Mouse (Mus musculus): Measurements from ENCODE around the gene Paqr9. TPM values are rescaled to one million over a fixed set of nuclear protein-coding genes. Genes with fewer than 3 reads are reported as not detected.
A peak's percentile ranks its signal among the peaks of the same experiment; 100 is the strongest.

Gene Paqr9
- polyA plus RNA-seq, 1 experiment, result 33.3 TPM

DNA sequence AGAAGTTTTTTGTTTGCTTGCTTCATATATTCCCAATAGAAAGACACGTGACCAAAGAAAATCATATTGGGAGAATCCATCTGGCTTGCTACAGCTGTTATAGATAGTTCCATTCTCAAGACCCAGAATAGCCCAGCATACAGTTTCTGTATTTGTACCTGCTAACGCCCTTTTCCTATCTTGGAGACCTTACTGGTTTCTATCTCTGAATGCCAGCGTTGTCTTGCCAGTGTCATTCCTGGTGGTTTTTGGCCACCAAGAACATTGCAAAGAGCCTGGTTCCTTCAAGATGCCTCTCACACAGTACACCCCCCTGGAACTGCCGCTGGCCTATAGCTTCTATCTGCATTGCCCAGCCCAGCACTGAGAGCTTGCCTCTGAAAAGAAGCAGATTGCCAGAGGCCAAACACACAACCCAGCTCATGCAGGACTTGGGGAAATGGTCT lies 3.4 kb upstream of the Paqr9 start:
- TF ChIP-seq POLR2A (IDR thresholded peaks at IDR 0.05; ENCODE audit: low read depth, low read length) (no peak), CTCF (conservative IDR thresholded peaks at IDR 0.05; ENCODE audit: insufficient read depth, insufficient read length, low read depth, low read length) (no peak)
- no peak overlapping the region for H3K27ac ChIP-seq (ENCODE audit: insufficient read depth, low read depth, low read length)
- H3K27me3 ChIP-seq (replicated peaks; ENCODE audit: control insufficient read depth, insufficient read depth, low read length), result no peaks in the 10 kb centered on the region
- no peak overlapping the region for H3K4me3 ChIP-seq (ENCODE audit: insufficient read depth, low read depth, low read length)
- WGBS, result 93% methylated on average over 4 of the region's 4 CpGs
- no peak for DNase-seq
- H3K4me1 ChIP-seq (ENCODE audit: control insufficient read depth, insufficient read depth, low read length), result peaks cover 21% of the 10 kb centered on the region
- H3K36me3 ChIP-seq (ENCODE audit: control insufficient read depth, insufficient read depth, low read length), result no peaks in the 10 kb centered on the region

DNA sequence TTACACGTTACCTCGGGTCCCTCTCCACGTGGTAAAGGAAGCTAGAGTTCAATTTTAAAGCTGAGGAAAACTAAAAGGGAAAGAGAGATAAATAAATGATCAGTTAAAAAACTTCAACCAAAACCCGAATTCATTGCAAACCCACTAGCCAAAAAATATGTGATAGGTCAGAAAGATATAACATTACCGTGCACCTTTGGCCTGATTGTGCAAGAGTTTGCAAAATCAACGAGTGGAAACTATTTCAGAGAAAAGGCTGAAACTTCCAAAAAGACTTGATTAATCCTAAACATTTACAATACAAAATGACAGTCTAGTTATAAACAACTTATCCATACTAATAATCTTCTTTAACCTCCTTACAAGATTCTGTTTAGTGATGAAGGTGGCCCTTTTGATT lies 1.7 kb upstream of the Paqr9 start:
- H3K27me3 ChIP-seq (replicated peaks; ENCODE audit: control insufficient read depth, insufficient read depth, low read length), result no peaks in the 10 kb centered on the region
- no peak overlapping the region for H3K4me3 ChIP-seq (ENCODE audit: insufficient read depth, low read depth, low read length)
- peaks cover 20% of the 10 kb centered on the region for H3K4me1 ChIP-seq (ENCODE audit: control insufficient read depth, insufficient read depth, low read length)
- H3K36me3 ChIP-seq (ENCODE audit: control insufficient read depth, insufficient read depth, low read length), result no peaks in the 10 kb centered on the region
- TF ChIP-seq POLR2A (IDR thresholded peaks at IDR 0.05; ENCODE audit: low read depth, low read length), result no peak
- TF ChIP-seq CTCF (conservative IDR thresholded peaks at IDR 0.05; ENCODE audit: insufficient read depth, insufficient read length, low read depth, low read length), result no peak
- no peak for DNase-seq
- 64% methylated on average over 6 of the region's 6 CpGs for WGBS
- H3K27ac ChIP-seq (ENCODE audit: insufficient read depth, low read depth, low read length), result no peak overlapping the region

DNA sequence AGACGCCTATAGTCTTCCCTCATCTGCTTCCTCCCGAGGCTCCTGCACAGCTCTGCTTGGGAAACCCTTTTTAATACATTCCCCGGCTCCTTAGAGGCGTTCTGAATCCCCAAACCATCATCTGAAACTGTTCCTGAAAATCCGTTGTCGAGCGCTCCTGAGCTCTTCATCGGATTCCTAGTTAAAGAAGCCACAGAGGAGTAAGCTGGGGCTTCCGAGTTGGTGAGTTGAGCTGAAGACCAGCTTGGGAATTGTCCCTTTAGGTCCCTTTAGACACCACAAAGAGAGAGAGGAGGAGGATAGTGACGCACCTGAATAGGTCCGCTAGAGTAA lies 765 bp upstream of the Paqr9 start:
- H3K27me3 ChIP-seq (replicated peaks; ENCODE audit: control insufficient read depth, insufficient read depth, low read length), result no peaks in the 10 kb centered on the region
- H3K27ac ChIP-seq (ENCODE audit: insufficient read depth, low read depth, low read length), result no peak overlapping the region; the same call in 1 of the 2 replicates
- WGBS, result 15% methylated on average over 11 of the region's 11 CpGs

DNA sequence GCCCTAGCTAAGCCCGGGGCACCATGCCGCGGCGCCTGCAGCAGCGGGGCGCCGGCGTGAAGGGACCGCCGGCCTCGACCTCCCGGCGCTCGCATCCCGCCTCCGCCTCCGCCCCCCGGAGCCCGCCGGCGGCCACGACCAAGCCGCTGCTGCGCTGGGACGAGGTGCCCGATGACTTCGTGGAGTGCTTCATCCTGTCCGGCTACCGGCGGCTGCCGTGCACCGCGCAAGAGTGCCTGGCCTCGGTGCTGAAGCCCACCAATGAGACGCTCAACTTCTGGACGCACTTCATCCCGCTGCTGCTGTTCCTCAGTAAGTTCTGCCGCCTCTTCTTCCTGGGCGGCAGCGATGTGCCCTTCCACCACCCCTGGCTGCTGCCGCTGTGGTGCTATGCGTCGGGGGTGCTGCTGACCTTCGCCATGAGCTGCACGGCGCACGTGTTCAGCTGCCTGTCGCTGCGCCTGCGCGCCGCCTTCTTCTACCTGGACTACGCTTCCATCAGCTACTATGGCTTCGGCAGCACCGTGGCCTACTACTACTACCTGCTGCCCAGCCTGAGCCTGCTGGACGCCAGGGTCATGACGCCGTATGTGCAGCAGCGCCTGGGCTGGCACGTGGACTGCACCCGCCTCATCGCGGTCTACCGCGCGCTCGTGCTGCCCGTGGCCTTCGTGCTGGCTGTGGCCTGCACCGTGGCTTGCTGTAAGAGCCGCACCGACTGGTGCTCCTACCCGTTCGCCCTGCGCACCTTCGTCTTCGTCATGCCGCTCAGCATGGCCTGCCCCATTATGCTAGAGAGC lies 679 bp downstream of the Paqr9 start:
- 10% methylated on average over 78 of the region's 78 CpGs for WGBS
- H3K27me3 ChIP-seq (replicated peaks; ENCODE audit: control insufficient read depth, insufficient read depth, low read length), result no peaks in the 10 kb centered on the region
- H3K4me1 ChIP-seq (ENCODE audit: control insufficient read depth, insufficient read depth, low read length), result peaks cover 4% of the 10 kb centered on the region; the same call in 1 of the 2 replicates
- H3K4me3 ChIP-seq (ENCODE audit: insufficient read depth, low read depth, low read length), result peak overlapping the region; percentile 35
- DNase-seq, result peak; percentile 81
- no peaks in the 10 kb centered on the region for H3K36me3 ChIP-seq (ENCODE audit: control insufficient read depth, insufficient read depth, low read length)
- H3K27ac ChIP-seq (ENCODE audit: insufficient read depth, low read depth, low read length), result peak overlapping the region; percentile 7; the same call in 1 of the 2 replicates
- no peak for TF ChIP-seq CTCF (conservative IDR thresholded peaks at IDR 0.05; ENCODE audit: insufficient read depth, insufficient read length, low read depth, low read length)
- TF ChIP-seq POLR2A (IDR thresholded peaks at IDR 0.05; ENCODE audit: low read depth, low read length), result no peak

More for the DNA sequence above, 765 bp upstream of the Paqr9 start:
- peak overlapping the region; percentile 35 for H3K4me3 ChIP-seq (ENCODE audit: insufficient read depth, low read depth, low read length)
- H3K36me3 ChIP-seq (ENCODE audit: control insufficient read depth, insufficient read depth, low read length), result no peaks in the 10 kb centered on the region
- peaks cover 11% of the 10 kb centered on the region for H3K4me1 ChIP-seq (ENCODE audit: control insufficient read depth, insufficient read depth, low read length)
- no peak for DNase-seq
- TF ChIP-seq POLR2A (IDR thresholded peaks at IDR 0.05; ENCODE audit: low read depth, low read length) (no peak), CTCF (conservative IDR thresholded peaks at IDR 0.05; ENCODE audit: insufficient read depth, insufficient read length, low read depth, low read length) (no peak)

DNA sequence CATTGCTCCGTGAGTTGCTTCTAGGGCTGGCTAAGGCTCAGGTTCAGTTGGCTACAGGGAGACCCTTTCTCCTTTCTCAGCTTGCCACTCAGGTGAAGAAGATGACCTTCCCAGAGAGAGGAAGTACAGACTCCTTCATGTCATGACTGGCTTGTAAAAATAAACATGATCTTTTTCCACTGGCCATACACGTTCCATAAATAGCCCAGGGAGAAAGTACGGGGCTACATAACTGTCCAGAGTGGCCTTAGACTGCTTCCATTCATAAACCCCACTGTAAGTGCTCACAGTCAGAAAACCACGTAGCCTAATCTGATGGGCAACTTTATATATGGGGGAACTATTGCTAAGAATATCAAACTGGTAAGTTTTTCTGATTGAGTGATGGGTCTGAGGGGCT lies 4.6 kb downstream of the Paqr9 start:
- no peak for DNase-seq
- H3K36me3 ChIP-seq (ENCODE audit: control insufficient read depth, insufficient read depth, low read length), result no peaks in the 10 kb centered on the region
- H3K27ac ChIP-seq (ENCODE audit: insufficient read depth, low read depth, low read length), result no peak overlapping the region
- 59% methylated on average over 4 of the region's 4 CpGs for WGBS
- no peak for TF ChIP-seq POLR2A (IDR thresholded peaks at IDR 0.05; ENCODE audit: low read depth, low read length)
- TF ChIP-seq CTCF (conservative IDR thresholded peaks at IDR 0.05; ENCODE audit: insufficient read depth, insufficient read length, low read depth, low read length), result no peak
- peaks cover 4% of the 10 kb centered on the region; the same call in 1 of the 2 replicates for H3K4me1 ChIP-seq (ENCODE audit: control insufficient read depth, insufficient read depth, low read length)
- H3K27me3 ChIP-seq (replicated peaks; ENCODE audit: control insufficient read depth, insufficient read depth, low read length), result no peaks in the 10 kb centered on the region
- no peak overlapping the region for H3K4me3 ChIP-seq (ENCODE audit: insufficient read depth, low read depth, low read length)

DNA sequence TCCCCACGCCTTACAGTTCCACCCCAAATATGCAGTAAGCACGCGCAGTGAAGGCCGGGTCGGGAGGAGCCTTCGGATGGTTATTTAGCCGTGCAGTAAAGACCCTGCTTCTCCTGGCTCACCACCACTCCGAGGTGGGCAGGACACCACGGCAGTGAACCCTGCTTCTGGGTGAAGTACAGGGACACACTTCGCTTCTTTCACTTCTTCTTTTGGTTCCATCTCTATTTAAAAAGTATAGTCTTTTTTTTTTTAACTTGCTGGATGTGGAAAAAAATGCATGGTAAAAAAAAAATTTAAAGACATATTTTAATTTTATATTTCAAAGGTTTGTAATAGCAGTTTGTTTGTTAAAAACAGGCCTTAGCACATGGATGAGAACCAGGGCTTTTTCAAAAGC lies 6.9 kb downstream of the Paqr9 start:
- WGBS, result 86% methylated on average over 10 of the region's 10 CpGs
- no peaks in the 10 kb centered on the region for H3K27me3 ChIP-seq (replicated peaks; ENCODE audit: control insufficient read depth, insufficient read depth, low read length)
- no peak for TF ChIP-seq CTCF (conservative IDR thresholded peaks at IDR 0.05; ENCODE audit: insufficient read depth, insufficient read length, low read depth, low read length)
- TF ChIP-seq POLR2A (IDR thresholded peaks at IDR 0.05; ENCODE audit: low read depth, low read length), result no peak
- H3K4me1 ChIP-seq (ENCODE audit: control insufficient read depth, insufficient read depth, low read length), result no peaks in the 10 kb centered on the region
- no peak overlapping the region for H3K27ac ChIP-seq (ENCODE audit: insufficient read depth, low read depth, low read length)
- DNase-seq, result no peak
- H3K36me3 ChIP-seq (ENCODE audit: control insufficient read depth, insufficient read depth, low read length), result no peaks in the 10 kb centered on the region
- H3K4me3 ChIP-seq (ENCODE audit: insufficient read depth, low read depth, low read length), result no peak overlapping the region

DNA sequence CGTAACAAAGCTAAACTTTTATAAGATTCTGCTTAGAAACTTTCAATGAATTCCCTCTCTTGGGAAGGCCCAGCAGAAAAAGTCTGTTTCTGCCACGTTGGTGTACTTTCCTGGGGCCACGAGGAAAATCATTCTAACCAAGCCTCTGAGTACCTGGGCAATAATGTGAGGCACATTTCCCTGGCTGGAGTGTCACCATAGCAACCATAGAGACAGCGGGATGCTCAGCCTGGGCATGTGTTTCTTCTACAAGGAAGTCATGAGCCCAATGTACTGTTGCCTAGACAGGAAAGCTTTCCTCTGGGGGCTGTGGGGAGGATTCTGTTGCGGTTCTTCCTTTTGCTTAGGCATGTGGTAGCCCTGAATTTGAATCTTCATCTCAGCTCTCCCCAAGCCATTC lies 7.5 kb downstream of the Paqr9 start:
- TF ChIP-seq POLR2A (IDR thresholded peaks at IDR 0.05; ENCODE audit: low read depth, low read length) (no peak), CTCF (conservative IDR thresholded peaks at IDR 0.05; ENCODE audit: insufficient read depth, insufficient read length, low read depth, low read length) (no peak)
- H3K4me1 ChIP-seq (ENCODE audit: control insufficient read depth, insufficient read depth, low read length), result no peaks in the 10 kb centered on the region; the same call in 1 of the 2 replicates
- no peak overlapping the region for H3K4me3 ChIP-seq (ENCODE audit: insufficient read depth, low read depth, low read length)
- no peaks in the 10 kb centered on the region for H3K36me3 ChIP-seq (ENCODE audit: control insufficient read depth, insufficient read depth, low read length)
- WGBS, result 70% methylated on average over 5 of the region's 5 CpGs
- no peak overlapping the region for H3K27ac ChIP-seq (ENCODE audit: insufficient read depth, low read depth, low read length)
- no peaks in the 10 kb centered on the region for H3K27me3 ChIP-seq (replicated peaks; ENCODE audit: control insufficient read depth, insufficient read depth, low read length)
- DNase-seq, result no peak

Measured in kidney, adult 2 months (tissue).